Mouse (Mus musculus) lung, adult 18-20 months (tissue): ENCODE data around the gene Itgb3.

ENCODE experiments used
- DNase-seq, 2 experiments: peaks; one replicate each; pipeline ENCODE4 v3.0.0; 2022; ENCODE audit warnings: mixed read lengths in 2 of 2

Itgb3 gene

DNA sequence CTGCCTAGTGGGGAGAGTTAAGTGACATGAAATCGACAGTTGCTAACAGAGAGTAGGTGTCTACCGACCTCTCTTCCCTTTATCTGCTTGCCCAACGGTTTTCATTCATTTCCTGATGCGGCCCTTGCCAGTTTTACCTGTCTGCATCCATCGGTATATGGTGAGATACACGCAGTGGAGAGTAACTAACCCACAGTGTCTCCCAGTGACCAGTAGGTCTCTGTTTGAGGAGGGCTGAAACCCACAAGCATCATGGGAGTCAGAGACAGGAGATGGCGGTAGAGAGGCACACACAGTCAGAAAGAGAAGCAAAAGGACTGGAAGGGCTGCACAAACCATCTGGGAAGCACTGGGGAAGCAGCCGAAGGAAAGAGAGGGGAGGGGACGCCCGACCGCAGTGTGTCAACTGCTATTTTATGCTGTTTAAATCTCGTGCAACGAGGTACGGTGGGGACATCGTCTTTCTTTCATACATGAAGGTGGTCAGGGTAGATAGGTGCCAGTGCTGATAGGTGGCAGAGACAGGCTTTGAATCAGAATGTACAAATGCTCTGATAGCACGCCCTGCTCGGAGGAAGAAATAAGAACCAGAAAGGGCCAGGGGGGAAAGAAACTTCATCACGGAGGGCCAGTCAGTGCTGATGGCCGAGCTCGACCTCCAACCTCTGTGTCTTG, 53.9 kb downstream of the Itgb3 start:
- DNase-seq = no peak

DNA sequence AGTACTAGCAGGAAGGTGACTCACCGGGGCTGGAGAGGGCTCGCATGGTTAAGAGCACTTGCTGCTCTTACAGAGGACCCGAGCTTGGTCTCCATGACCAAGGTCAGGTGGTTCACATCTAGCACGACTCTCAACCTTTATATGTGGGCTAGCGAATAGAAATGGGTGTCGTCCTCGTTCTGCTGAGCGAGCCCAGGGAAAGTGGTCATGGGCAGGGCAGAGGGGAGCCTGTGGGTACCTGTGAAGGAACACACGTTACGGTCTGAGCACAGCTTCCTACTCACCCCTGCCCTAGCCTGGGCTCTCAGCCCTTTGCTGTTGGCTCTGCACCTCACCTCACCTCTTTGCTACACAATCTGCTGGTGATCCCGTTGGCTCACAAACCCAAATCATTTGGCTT, 54.8 kb downstream of the Itgb3 start:
- DNase-seq = no peak

DNA sequence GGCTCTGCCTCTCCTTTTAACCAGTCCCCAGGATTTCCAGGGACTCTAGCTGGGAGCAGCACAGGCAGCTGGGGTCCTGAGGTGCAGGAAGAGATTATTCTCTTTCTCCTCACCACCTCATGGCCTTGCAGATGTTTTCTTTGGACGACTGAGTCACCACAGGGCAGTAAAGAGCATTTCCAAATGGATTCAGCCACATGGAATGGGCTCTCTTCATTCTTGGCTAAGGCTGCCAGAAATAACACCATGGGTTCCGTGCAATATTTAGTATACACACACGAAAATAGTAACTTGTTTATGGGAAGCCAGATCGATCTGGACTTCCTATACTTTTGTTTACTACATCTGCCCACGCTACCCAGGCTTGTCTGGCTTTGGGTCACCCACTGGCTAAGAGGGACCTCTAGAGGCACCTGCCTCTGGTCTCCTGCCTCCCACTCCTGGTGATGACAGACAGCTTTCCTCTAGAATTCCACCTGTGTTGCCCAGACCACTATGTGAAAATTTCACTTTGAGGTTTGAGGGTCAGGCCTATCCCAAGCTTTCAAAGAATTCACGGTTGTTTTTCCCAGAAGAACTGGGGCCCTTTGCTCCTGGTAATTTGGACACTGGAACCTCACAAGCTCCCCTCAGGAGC, 55.6 kb downstream of the Itgb3 start:
- DNase-seq = no peak

DNA sequence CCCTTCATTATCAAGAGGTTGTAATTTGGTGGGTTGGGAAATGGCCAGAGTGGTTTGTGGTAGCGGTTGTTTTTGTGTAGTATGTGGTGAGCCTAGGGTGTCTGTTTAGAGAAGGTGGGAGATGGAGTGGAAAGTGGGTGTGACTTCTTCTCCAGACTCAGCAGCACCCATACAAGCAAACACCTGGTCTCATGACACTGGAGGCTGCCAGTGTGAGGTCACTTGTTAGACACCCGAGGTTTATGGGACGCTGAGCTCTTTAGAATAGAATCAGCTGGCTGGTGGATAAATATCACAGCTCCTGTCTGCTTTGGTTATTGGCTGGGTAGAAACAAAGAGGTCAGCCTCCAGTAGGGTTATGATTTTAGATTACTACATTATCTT, 56.1 kb downstream of the Itgb3 start:
- no peak for DNase-seq

DNA sequence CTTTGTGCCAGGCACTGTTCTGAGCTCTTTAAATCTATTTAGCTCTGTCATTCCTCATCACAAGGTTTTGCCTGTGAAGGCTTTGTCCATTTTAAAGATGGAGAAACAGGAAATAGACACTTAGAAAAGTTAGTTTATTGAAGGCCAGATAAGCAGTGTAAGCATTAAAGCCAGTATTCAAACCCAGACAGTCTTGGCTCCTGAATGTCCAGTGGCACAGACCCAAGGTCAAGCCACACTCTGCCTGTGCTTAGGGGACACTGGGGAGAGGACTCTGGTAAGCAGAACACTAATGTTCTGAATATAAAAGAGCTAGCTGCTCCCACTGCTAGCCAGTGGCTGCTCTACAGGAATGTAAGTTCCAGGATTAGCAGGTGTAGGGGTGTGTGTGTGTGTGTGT, 56.6 kb downstream of the Itgb3 start:
- DNase-seq = no peak

DNA sequence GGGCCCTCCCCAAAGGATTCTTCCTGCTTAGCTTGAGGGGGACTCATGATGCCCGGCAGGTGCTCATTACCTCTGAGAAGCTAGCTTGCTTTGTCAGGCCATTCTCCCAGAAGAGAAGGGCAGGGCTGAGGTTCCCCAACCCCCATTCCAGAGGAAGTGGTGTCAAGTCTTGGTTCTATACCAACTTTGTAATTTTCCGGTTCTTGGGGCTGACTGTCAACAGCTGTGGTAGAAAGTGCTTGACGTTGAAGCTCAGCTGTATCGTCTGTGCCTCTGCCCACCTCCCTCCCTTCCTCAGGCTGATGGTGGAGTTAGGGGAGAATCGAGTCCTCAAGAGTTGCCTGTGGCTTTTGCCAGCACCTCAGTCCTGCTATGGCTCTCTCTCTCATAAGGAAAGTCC, 59.6 kb downstream of the Itgb3 start:
- DNase-seq = no peak

DNA sequence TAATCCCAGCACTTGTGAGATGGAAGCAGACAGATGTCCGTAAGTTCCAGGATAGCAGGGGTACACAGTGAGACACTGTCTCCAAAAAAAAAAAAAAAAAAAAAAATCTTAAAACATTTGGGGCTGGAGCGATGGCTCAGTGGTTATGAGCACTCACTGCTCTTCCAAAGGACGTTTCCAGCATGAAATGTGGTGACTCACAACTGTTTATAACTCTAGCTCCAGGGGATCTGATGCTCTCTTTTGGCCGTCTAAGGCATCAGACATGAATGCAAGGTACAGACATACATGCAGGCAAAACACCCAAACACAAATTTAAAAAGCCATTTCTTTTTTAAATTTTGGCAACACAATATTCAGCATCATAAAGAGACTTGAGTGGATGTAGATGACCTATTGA, 65.6 kb downstream of the Itgb3 start:
- no peak for DNase-seq

DNA sequence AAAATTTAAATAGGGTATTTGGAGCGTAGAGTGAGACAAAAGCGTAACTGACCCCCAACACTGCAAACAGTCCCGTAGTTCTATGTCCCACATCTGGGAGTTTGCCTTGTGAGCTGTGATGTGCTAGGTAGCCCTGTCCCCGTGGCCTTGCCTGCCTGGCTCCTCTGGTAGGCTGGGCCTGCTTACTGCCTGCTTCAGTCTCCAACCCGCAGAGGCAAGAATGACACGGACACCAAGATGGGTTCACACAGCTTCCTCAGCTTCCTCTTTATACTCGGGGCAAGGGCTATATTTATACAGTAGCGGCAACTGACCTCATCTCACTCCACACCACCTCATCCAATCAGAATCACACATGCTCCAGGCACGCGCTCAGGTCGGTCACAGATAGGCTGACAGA, 67.0 kb downstream of the Itgb3 start:
- no peak for DNase-seq

DNA sequence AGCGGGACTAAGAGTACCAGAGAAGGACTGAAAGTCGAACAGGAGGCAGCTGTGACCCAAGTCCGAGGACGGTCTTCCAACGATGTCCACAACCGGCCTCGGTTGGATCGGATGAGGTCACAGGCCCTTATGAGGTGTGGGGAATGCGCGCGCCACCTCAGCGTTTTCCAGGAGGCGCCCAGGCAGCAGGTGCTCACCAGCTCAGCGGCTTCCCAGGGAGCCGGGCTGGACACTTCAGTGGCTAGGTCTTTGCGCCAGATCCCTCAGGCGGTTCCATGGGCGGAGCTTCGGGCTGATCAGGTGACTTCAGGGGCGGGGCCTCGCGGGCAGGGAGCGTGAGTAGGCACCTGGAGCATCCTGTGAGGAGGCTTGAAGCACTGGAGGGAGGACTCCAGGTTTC, 77.7 kb downstream of the Itgb3 start, which contains the start of gene Gm11639:
Gene Gm11639, plus strand, starts transcription at position 160 of the 400 bp plus-strand sequence.
- peak; percentile 60 to 69 for DNase-seq

DNA sequence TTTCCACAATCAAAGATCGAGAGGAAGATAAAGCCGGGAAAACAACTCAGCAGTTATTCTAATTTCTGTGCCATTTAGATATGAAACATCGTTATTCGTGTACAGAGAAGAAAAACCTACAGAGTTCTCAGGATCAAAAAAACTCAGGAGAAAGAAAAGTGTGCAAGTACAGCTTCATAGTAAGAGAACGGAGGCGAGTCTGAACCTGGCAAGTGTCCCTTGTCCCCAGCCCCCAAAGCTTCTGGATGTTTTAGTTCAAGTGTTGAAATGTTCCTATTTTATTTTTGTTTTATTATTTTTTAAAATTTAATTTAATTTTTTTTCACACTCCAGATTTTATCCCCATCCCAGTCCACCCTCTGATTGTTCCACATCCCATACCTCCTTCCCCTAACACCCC, 85.4 kb downstream of the Itgb3 start:
- DNase-seq = no peak

DNA sequence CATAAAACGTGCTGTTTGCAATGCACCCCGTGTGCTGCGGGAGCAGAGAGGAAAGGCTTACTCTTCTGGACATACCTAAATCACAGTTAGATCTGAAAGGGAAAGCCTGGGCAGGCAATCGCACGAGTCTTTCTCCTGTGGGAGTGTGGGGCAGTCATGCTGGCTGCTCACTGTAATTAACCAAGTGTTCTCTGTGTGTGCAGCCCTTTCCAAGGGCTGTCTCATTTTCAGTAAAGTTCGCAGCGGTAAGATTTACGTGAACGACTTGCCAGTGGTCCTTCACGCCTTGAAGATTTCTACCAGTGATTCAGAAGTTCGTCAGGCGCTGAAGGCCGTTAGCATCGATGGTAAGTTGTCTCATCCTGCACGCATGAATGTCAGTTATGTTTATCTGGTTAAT, 96.3 kb downstream of the Itgb3 start:
- DNase-seq = no peak

DNA sequence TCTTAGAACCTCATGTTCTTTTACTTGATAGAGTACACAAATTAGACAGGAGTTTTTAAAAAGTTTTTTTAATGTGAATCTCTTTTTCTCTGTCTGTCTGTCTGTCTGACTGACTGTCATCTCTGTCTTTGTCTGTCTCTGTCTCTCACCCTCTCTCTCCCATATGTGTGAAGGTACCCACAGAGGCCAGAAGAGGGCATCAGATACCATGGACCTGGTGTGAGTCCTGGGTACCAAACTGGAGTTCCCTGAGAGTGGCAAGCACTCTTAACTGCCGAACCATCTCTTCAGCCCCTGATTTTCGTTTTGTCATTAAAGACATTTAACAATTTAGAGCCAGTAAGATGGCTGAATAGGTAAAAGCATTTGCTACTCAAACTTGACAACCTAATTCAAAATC, 99.3 kb downstream of the Itgb3 start:
- no peak for DNase-seq
